Mouse (Mus musculus): ENCODE data around the gene Dhdds.
"Not testable (repeated sequence)": the region's sequence is repeated elsewhere in the genome, so short reads cannot be mapped to it uniquely, and the experiment has no call there.

Dhdds gene

DNA sequence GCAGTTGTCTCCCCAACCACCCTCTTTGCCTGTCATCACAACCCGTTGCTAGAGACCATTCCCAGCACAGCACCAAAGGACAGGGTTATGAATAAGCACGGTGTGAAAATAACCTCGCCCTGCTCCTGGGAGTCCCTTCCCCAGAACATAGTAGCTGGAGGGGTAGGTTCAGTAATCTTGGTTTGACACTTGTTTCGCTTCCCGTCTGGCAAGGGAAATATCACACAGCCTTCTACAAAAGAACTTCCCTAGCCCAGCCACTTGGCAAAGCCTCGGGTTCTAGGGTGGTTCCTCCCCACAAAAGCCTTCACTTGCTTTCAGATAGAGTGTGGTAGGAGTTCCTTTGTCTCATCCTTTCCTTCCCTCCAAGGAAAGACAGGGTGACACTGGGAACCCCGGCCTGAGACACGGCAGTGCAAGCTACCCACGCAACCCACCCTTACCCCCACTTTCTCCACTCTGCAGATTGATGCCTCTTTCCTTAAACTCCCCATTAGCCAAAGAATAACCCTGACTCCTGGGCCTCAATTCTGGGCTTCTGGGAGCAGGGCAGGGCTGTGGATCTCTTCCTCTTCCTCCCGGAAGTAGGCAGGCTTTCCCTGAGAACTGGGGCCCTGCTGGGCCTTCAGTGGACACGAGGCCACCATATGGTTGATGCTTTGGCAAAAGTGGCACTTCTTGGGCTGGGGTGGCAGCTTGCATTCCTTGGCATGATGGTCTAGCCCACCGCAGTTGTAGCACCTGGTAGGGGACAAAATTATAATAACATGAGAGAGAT lies 5.1 kb upstream of the Dhdds start:
- in situ Hi-C loops (cut with MboI, MseI) = no loop called here

DNA sequence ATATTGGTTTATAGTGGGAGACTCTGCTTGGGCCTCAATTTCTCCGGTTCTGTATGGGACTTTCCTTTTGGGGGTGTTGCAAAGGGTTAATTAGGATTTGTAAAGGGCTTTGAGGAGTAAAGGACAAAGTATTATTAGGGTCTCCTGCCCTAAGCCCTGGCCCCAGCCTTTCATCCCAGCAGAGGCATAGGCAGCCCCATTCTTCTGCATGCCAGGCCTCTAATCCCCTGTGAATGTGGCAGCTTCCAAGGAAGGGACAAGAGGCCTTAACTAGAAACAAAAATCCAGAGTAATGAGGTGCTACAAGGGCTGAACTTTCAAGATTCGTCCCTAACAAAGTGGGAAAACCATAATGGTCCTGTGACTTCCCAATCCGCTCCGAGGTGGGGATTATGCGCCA lies 2.2 kb upstream of the Dhdds start:
- in situ Hi-C loops (cut with MboI, MseI) = no loop called here

DNA sequence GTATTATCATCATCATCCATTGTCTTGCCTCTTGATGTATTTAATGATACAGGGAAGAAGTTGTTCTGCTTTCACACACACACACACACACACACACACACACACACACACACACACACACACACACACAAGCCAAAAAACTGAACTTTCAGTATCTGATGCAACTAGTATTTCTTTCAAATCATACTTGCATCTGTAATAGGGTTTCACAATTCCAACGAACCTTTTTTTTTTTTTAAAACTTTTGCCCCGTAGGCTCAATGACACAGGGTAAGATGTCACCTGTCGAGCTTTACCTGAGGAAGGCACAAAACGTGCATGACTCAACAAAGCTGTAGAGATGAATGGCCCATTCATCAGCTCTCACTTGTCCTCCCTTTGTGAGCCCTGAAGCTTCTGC lies 1.5 kb upstream of the Dhdds start:
- in situ Hi-C loops (cut with MboI, MseI) = no loop called here

DNA sequence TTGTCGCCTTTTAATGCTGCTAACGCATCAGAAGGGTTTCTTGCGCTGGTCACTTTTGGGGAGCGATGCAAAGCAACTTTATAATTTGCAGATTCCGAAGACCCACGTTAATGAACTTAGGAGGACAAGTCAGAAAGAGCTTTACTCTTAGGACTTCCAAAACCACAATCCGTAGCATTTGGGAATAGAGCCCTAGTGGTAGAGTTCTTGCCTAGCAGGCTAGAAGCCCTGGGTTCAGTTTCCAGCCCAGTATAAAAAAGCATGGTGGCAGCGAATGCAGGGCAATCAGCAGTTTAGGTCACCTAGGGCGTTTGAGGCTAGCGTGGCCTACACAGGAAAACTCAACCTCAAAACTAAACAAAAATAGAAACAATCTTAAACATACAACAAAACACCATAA lies 992 bp upstream of the Dhdds start:
- in situ Hi-C loops (cut with MboI, MseI) = no loop called here

DNA sequence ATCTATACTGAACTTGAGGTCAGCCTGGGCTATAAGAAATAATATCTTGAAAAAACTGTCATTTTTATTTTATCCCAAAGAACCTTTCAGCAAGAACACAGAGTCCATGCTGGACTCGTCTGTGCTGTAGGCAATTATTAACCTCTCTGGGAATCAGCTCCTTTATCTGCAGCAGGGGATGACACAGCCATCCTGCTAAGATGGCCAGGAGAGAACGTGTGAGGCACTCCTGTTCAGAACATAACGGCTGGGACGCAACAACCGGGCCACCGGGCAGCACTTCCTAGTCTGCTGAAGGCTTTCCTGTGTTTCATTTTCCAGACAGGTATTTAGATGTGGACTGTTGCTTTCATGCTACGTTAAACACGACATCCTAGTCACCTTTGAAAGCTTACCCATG lies 6.0 kb downstream of the Dhdds start:
- in situ Hi-C loops (cut with MboI, MseI) = no loop called here

DNA sequence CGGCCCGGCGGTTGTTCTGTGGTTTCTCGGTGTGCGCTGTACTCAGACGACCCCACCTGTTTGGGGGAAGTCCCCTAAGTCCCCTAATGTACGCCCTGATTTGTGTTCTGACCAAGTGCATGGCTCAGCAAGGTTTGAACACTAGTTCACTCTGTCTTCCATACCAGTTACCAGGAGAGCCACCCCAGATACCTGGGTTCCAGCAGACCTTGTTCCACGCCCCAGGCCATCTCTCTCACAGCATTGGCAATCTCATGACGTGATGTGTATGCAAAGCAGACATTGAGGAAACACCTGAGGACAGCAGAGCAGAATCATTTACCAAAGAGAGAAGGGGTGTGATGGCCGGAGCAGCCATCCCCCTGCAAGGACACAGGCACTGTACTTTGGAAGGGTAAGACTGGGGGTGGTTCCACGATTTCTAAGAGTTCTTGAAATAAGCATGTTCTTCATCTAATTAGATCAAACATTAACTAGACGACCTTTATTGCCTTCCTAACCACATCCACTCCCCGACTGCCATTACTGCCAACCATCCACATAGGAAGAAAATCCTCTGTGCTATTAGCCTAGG lies 9.5 kb downstream of the Dhdds start:
- in situ Hi-C loops (cut with MboI, MseI) = no loop called here

DNA sequence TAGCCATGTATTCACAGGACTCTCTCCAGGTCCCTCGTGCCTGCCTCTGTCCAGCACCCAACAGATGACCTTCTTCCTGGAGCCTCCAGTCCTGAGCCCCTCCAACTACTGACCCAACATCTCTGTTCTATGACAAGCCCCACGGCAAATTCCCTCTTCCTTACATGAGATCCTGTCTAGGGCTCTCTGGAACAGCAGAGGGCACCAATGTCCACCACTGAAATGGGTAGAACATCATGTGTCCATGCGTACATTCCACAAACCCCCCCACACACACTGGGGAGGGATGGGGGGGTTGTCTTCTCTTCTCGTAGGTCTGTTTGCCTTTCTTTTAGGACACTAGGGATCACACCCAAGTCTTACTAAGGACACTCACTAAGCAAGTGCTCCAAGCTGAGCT lies 10.7 kb downstream of the Dhdds start:
- in situ Hi-C loops (cut with MboI, MseI) = no loop called here

DNA sequence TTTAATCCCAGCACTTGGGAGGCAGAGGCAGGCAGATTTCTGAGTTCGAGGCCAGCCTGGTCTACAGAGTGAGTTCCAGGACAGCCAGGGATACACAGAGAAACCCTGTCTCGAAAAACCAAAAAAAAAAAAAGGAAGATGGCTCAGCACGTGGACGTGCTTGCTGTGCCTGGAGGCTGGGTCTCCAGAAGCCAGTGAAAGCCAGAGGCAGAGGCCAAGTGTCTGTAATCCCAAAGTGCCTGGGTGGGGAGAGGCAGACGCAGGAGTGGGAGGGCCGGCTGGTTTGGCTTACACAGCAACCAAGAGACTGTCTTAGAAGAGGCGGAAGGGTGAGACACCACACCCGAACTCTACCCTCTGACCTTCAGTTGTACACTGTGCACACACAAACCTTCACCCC lies 12.4 kb downstream of the Dhdds start:
- in situ Hi-C loops (cut with MboI, MseI) = not testable (repeated sequence)

DNA sequence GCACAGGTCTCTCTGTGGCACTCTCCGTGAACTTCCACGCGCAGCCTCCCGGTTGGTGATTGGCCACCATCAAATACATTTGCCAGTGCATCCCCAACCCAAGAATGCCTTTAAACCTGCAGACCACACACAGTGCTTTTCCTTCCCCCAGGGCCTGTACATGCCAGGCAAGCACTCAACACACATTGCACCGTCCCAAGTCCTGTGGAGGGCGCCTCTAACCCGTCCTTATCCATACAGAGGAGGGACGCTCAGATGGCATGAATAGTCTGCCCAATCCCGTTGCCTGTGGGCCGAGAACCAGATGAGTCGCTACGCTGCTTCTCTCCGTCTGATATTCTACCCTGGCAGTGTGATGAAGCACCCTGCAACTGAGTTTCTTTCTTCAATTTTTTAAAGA lies 17.8 kb downstream of the Dhdds start:
- in situ Hi-C loops (cut with MboI, MseI) = no loop called here

DNA sequence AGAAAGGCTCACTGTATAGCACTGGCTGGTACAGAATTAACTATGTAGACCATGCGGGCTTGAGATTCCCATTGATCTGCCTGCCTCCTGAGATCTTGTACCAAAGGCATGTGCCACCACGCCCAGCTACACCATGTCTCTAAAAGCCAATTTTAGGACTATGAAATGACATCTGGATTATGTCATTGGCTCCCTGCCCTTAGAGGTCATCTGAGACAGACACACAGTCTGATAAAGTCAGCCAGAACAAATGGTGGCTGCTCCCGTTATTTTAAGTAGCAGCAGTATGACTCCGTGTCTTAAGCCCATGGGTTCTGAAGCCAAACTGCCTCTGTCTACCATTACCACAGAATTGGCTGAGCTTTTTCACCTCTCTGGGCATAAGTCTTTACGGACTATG lies 20.2 kb downstream of the Dhdds start:
- in situ Hi-C loops (cut with MboI, MseI) = no loop called here

DNA sequence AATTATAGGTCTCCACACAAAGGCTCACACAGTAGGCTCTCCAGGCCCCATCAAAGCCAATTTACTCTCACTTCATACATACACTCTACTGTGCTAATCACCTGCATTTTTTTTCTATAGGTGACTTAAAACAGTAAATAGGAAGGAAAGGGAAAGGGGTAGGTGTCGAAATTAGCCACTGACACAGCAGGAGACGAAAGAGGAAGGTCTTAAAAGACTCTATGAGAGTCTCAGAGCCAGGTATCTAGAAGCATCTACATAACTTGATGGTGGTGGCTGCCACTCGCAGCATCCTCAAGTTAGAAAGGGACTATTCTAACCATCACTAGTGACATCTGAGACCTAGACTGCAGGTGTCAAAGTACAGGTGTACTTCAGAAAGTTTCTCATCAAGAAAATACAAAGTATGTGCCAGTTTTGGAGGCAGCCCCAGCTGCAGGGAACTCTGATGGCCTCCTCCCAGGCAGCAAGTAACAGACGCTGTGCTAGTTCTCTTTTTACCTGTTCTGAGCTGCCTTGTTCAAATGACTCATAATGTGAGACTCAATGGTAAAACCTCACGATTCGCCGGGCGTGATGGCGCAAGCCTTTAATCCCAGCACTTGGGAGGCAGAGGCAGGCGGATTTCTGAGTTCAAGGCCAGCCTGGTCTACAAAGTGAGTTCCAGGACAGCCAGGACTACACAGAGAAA lies 22.6 kb downstream of the Dhdds start:
- in situ Hi-C loops (cut with MboI, MseI) = no loop called here

DNA sequence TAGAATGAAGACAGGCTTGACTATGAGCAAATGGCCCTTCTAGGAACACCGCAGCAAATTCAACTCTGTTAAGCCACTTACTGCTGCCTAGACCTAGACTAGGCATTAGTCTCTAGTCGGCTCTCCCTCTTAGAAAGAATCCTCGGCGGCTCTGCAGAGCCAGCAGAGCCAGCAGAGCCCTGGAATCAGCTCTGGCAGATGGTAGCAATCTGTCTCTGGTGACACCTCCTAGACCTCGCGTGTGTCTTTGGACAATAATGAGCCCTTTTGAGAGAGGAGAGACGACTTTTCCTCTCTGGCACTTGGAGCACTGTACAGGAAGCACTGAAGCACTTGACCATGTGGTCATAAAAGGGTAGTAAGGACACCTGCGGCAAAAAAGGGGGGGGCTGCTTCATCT lies 29.0 kb downstream of the Dhdds start:
- in situ Hi-C loops (cut with MboI, MseI) = no loop called here

DNA sequence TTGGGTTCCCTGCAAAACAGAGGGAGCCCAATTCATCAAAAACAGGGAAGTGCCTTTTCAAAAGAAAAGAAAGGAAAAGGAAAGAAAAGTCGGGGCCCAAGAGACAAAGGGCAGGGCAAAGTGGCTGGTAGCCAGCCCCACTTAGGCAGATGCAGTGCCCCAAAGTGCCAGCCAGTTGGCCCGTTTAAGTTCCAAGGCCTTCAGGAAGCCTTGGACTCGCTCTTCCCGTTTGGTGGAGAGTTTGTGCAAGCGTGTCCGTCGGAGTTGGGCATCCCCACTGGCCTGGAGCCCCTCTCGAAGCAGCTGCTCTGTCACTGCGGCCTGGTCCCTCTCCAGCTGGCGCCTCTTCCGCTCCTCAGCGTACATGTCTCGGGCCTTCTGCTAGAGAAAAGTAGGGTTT lies 29.8 kb downstream of the Dhdds start:
- in situ Hi-C loops (cut with MboI, MseI) = no loop called here

DNA sequence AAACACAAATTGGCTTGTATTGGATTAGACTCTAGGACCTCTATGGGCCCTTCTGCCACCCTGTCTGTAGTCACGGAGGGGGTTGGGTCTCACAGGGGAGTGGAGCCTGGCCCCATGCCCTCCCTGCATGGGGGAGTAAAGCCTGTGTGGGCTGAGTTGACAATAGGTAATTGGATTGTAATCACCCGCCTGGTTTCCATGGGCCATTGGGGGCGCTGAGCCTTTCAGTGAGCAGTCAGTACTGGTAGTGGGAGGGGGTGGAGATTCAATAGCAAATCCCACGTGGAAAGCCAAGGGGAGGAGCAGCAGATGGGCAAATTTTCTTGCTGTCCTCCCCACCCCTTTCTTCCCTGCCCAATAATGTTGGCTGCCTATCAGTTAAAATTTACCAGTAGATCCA lies 30.5 kb downstream of the Dhdds start:
- in situ Hi-C loops (cut with MboI, MseI) = no loop called here

DNA sequence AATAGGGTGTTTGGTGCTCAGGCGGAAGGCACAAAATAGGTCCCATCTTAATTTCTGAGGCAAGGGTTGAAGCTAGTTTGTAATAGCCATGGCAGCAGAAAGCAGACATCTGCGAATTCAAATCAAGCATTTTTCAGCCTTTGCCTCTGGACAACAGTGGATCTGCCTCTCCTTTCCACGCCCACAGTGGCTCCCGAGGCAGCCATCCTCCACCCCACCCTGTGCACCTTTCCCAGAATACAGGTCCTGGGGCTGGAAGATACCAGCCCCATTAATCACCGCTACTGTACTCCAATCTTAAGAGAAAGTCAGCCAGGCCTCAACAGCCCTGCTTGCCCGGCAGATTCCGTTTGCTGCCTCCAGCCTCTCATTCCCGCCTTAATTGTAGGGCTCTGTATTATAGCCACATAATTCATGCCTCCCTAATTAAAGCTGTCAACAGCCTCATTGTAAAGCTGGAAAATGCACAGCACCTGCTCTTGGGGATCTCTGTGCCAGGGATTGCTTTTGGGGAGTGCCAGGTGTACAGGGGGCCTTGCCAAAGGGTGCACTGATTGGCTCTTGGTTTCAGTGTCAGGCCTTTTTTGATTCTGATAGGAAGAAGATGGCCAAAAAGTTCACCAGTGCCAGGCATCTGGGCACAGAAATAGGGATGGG lies 31.5 kb downstream of the Dhdds start:
- in situ Hi-C loops (cut with MboI, MseI) = no loop called here

DNA sequence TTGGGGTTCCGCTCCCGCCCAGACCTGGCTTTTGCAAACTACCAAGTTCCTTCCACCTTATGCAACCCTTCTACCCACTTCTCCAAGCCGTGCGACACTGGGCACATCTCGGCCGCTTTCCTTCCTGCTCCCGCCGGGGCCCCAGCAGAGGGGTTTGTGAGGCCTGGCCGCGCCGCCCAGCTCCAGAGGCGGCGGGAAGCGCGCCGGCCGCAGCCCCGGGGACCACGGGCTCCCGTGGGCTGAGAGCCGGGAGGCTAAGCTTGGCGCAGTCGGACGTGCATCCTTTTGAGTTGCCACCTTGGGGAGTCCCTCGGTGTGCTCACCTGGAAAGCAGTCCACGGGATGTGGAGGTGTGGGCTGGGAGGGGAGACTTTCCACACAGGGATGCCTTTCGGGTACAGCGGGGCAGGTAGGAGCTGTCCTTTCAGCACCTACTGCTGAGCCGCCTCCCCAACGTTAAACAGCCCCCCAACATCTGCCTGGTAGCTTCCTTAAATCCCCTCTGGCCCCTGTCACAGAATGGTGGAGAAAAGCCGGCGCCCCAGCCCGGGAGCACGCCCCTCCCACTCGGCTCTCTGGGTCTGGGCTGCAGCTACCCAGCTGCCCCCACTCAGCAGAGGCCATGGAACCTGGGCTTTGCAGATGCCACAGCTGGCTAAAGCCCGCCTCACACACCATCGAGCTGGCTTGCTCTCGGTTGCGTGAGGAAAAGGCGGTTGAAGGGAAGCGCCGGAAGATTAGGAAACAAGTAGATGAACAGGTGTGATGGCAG lies 32.4 kb downstream of the Dhdds start, which contains the start of gene Hmgn2:
TSS of gene Hmgn2 (minus strand) at position 501 of the 772 bp plus-strand sequence.
- in situ Hi-C loops (cut with MboI, MseI) = no loop called here

DNA sequence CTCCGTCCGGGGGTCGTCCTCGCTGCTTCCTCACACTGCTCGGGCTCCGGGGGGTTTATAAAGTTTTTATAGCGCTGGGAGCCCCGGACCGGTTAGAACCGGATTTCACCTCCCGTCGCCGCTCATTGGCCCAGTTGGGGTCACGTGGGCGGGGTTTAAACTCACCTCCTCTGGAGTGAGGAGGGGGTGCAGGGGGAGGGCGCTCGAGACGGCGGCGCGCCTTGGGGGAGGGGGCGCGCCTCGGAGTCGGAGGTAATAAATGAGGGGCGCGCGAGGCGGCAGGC lies 32.9 kb downstream of the Dhdds start:
- in situ Hi-C loops (cut with MboI, MseI) = no loop called here

DNA sequence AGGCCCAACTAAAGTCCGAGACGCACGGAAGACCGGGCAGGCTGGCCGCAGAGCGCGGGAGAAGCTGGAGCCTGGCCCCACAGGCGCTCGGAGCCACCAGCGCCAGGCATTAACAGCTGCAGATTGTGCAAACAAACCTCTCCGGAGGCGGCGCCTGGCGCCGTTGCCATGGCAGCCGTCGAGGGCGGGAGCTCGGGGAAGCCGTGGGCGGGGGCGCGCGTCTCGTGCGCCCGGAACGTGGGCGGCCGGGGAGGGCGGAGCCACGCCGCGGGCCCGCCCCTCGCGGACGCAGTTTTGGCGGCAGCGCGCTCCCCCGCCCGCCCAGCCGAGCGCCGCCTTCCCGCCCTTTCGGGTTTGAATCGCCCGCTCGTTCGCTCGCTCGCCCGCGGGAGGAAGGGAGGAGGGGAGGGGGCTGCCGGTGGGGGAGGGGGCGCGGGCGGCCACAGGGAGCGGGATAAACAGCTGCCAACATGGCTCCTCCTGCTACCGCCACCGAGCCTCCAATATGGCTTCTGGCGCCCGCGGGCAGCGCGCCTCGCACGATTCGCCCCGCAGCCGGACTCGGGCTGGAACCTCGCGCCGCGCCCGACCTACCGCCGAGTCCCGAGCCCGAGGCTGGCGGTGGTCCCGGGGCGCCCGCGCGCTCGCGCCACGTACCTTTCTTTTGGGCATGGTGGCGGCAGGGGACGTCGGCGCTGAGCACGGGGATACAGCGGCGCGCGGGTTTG lies 33.4 kb downstream of the Dhdds start:
- in situ Hi-C loops (cut with MboI, MseI) = no loop called here

DNA sequence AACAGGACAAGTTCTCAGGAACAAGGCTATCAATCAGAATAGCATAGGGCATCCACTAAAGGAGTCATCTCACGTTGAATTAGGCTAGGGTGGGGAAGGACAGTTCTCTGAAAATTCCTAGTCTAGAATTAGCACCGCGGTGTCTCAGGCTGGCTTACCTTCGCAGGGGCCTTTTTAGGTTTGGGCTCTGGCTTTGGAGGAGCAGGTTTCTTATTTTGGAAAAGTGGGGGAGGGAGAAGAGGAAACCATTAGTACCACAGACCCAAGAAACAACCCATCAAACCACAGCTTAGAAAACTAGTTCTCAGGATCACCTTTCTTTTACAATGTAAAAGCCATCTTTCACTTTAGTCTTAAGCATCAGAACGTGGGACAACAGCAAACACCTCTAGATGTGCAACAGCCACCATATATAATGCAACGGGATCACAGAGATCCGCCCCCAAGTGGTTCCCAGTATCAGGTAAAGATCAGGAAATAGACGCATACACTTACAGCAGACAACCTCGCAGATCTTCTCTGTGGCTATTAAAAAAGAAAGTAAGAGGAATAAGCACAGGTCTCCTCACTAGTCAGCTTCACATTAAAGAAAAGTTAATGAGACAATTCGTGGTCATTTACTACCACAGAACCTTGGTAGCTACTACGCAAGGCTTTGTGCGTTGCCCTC lies 34.3 kb downstream of the Dhdds start:
- in situ Hi-C loops (cut with MboI, MseI) = no loop called here

DNA sequence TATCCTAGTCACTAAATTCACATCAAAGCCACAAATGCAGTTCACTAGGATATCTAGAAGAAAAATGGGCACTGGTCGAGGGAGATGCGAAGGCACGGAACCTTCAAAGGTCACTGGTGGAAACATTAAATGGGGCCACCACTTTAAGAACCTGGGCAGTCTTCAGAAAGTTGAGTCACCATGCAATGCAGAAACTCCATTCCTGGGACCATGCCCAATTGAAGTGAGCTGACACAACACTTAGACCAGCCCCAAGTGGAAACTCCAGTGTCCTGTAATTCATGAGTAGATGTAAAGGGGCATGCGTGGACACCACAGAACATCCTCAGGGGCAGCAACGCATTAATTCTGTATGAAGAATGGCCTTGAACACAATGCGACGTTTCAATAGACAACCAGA lies 38.2 kb downstream of the Dhdds start:
- in situ Hi-C loops (cut with MboI, MseI) = no loop called here

DNA sequence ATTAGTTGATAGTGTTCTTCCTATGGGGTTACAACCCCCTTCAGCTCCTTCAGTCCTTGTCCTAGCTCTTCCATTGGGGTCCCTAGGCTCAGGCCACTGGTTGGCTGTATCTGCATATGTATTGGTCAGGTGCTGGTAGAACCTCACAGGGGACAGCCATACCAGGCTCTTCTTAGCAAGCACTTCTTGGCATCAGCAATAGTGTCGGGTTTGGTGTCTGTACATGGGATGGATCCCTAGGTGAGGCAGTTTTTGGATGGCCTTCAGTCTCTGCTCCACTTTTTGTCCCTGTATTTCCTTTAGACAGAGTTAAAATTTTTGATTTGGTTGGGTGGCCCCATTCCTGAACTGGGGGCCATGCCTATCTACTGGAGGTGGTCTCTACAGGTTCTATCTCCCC lies 41.8 kb downstream of the Dhdds start:
- in situ Hi-C loops (cut with MboI, MseI) = no loop called here

All from T-helper 2 cell (primary cell).